Mouse (Mus musculus) MEL (cell line): ENCODE results near the gene Cd8a. TPM values are rescaled to one million over a fixed set of nuclear protein-coding genes. Genes with fewer than 3 reads are reported as not detected.

ENCODE experiments used
- DNase-seq: peaks from one replicate; pipeline ENCODE4 v3.0.0; 2011; ENCODE audit warnings: low read depth, low spot score
- H3K27ac ChIP-seq: 2 replicates; pipeline ENCODE4 v1.5.1; 2012; ENCODE audit warnings: low read depth, mild to moderate bottlenecking, control low read depth, low read length, moderate library complexity; ENCODE audit not compliant: control insufficient read depth
- H3K27me3 ChIP-seq, 2 experiments: fragments of 150-350 bp in 1 of 2; sonication (generic) in 1 of 2; 2 replicates each; pipeline ENCODE4 v1.6.1; 2012; ENCODE audit warnings: low read length in 2 of 2, mild to moderate bottlenecking in 2 of 2, improper control_type of control experiment in 1 of 2, moderate library complexity in 1 of 2; ENCODE audit not compliant: insufficient read depth in 2 of 2, control insufficient read depth in 1 of 2
- H3K36me3 ChIP-seq, 2 experiments: 2 replicates each; pipeline ENCODE4 v1.6.1; 2012 to 2014; ENCODE audit warnings: low read length in 2 of 2, improper control_type of control experiment in 1 of 2, inconsistent platforms in 1 of 2, mild to moderate bottlenecking in 1 of 2; ENCODE audit not compliant: insufficient read depth in 2 of 2, control insufficient read depth in 1 of 2
- H3K4me1 ChIP-seq, 2 experiments: fragments of 150-350 bp in 1 of 2; sonication (generic) in 1 of 2; 2 replicates each; pipeline ENCODE4 v1.6.1; 2012; ENCODE audit warnings: low read length in 2 of 2, improper control_type of control experiment in 1 of 2, mild to moderate bottlenecking in 1 of 2; ENCODE audit not compliant: insufficient read depth in 2 of 2, control insufficient read depth in 1 of 2
- H3K4me3 ChIP-seq, 2 experiments: fragments of 150-350 bp in 1 of 2; sonication (generic) in 1 of 2; 2 replicates each; pipeline ENCODE4 v1.5.1; 2012; ENCODE audit warnings: low read depth in 2 of 2, low read length in 2 of 2, mild to moderate bottlenecking in 2 of 2, moderate library complexity in 2 of 2, control low read depth in 1 of 2, improper control_type of control experiment in 1 of 2; ENCODE audit not compliant: control insufficient read depth in 1 of 2, insufficient read depth in 1 of 2
- H3K79me2 ChIP-seq: 2 replicates; pipeline ENCODE4 v1.6.1; 2012; ENCODE audit warnings: mild to moderate bottlenecking, low read length, moderate library complexity; ENCODE audit not compliant: control insufficient read depth, poor library complexity, insufficient read depth
- H3K9ac ChIP-seq: 2 replicates; pipeline ENCODE4 v1.6.1; 2012; ENCODE audit warnings: low read depth, mild to moderate bottlenecking, control low read depth, low read length, moderate library complexity; ENCODE audit not compliant: control insufficient read depth, poor library complexity, severe bottlenecking
- H3K9me3 ChIP-seq: fragments of 150-350 bp; sonication (generic); replicated peaks from 2 replicates; pipeline ENCODE4 v1.6.1; 2012; ENCODE audit warnings: mild to moderate bottlenecking, low read length, improper control_type of control experiment, moderate library complexity; ENCODE audit not compliant: insufficient read depth
- BHLHE40 ChIP-seq: IDR thresholded peaks from 2 replicates; pipeline ENCODE4 v1.6.1; 2012; ENCODE audit warnings: low read depth, mild to moderate bottlenecking, inconsistent platforms, low read length, improper control_type of control experiment, borderline replicate concordance
- CHD1 ChIP-seq: IDR thresholded peaks from 2 replicates; pipeline ENCODE4 v1.6.1; 2012; ENCODE audit warnings: low read depth, mild to moderate bottlenecking, inconsistent platforms, low read length, improper control_type of control experiment
- ELF1 ChIP-seq: IDR thresholded peaks from 2 replicates; pipeline ENCODE4 v1.6.1; 2014; ENCODE audit warnings: low read depth, mild to moderate bottlenecking, inconsistent platforms, low read length, improper control_type of control experiment, moderate library complexity
- ETS1 ChIP-seq: IDR thresholded peaks from 2 replicates; pipeline ENCODE4 v1.6.1; 2012; ENCODE audit warnings: low read depth, mild to moderate bottlenecking, inconsistent platforms, low read length, improper control_type of control experiment, moderate library complexity
- GATA1 ChIP-seq: IDR thresholded peaks from 2 replicates; pipeline ENCODE4 v1.6.1; 2011; ENCODE audit warnings: low read depth, low read length, improper control_type of control experiment
- JUND ChIP-seq: IDR thresholded peaks from 2 replicates; pipeline ENCODE4 v1.6.1; 2011; ENCODE audit warnings: low read depth, mild to moderate bottlenecking, improper control_type of control experiment, low read length
- MAFK ChIP-seq: IDR thresholded peaks from 2 replicates; pipeline ENCODE4 v1.6.1; 2011; ENCODE audit warnings: low read depth, mild to moderate bottlenecking, low read length, improper control_type of control experiment, borderline replicate concordance
- MAX ChIP-seq: IDR thresholded peaks from 2 replicates; pipeline ENCODE4 v1.6.1; 2011; ENCODE audit warnings: low read length, improper control_type of control experiment
- MYB ChIP-seq: IDR thresholded peaks from 2 replicates; pipeline ENCODE4 v1.6.1; 2011; ENCODE audit warnings: mild to moderate bottlenecking, low read depth, low read length, improper control_type of control experiment
- MYC ChIP-seq: IDR thresholded peaks from 2 replicates; pipeline ENCODE4 v1.6.1; 2011; ENCODE audit warnings: low read depth, mild to moderate bottlenecking, low read length, improper control_type of control experiment, moderate library complexity
- NELFE ChIP-seq: IDR thresholded peaks from 2 replicates; pipeline ENCODE4 v1.6.1; 2011; ENCODE audit warnings: low read depth, low read length, improper control_type of control experiment
- NRF1 ChIP-seq: IDR thresholded peaks from 2 replicates; pipeline ENCODE4 v1.6.1; 2014; ENCODE audit warnings: low read depth, mild to moderate bottlenecking, inconsistent platforms, low read length, improper control_type of control experiment, moderate library complexity; ENCODE audit not compliant: poor library complexity, insufficient read depth, severe bottlenecking
- POLR2AphosphoS5 ChIP-seq: IDR thresholded peaks from 2 replicates; pipeline ENCODE4 v1.6.1; 2012; ENCODE audit warnings: low read depth, borderline replicate concordance, mild to moderate bottlenecking, inconsistent platforms, low read length, moderate library complexity, mixed read lengths
- RAD21 ChIP-seq: IDR thresholded peaks from 2 replicates; pipeline ENCODE4 v1.6.1; 2011; ENCODE audit warnings: mild to moderate bottlenecking, low read depth, low read length, improper control_type of control experiment
- SIN3A ChIP-seq: IDR thresholded peaks from 2 replicates; pipeline ENCODE4 v1.6.1; 2012; ENCODE audit warnings: low read length, improper control_type of control experiment, inconsistent platforms
- SMC3 ChIP-seq: IDR thresholded peaks from 2 replicates; pipeline ENCODE4 v1.6.1; 2011; ENCODE audit warnings: low read depth, low read length, improper control_type of control experiment
- TCF12 ChIP-seq: IDR thresholded peaks from 2 replicates; pipeline ENCODE4 v1.6.1; 2014; ENCODE audit warnings: low read depth, mild to moderate bottlenecking, inconsistent platforms, low read length, improper control_type of control experiment, moderate library complexity
- ZKSCAN1 ChIP-seq: IDR thresholded peaks from 2 replicates; pipeline ENCODE4 v1.6.1; 2012; ENCODE audit warnings: low read depth, mild to moderate bottlenecking, inconsistent platforms, low read length, improper control_type of control experiment, moderate library complexity
- ZMIZ1 ChIP-seq: IDR thresholded peaks from 2 replicates; pipeline ENCODE4 v1.6.1; 2012; ENCODE audit warnings: low read depth, mild to moderate bottlenecking, inconsistent platforms, low read length, improper control_type of control experiment, moderate library complexity
- polyA plus RNA-seq, 2 experiments: library from polyadenylated mRNA; stranded (reverse) in 1 of 2; unstranded in 1 of 2; fragments of >175 nt in 1 of 2; fragments of >200 nt in 1 of 2; gene quantifications; 2 replicates each; pipeline versions ENCODE4 v1.2.1 to v1.2.4; 2012; ENCODE audit warnings: low replicate concordance in 2 of 2, low read depth in 1 of 2; ENCODE audit not compliant: insufficient read length in 2 of 2, insufficient read depth in 1 of 2, missing spikeins in 1 of 2
- total RNA-seq: library from RNA; depleted of rRNA; stranded (reverse); fragments of 300-350 nt; gene quantifications from 2 replicates; pipeline ENCODE4 v1.2.3, GENCODE M21; 2012

Cd8a gene
- total and polyA plus RNA-seq, 3 experiments, result not detected

- Histone ChIP-seq H3K9me3 (no peaks in the 10 kb centered on the region), H3K79me2 (no peaks in the 10 kb centered on the region), H3K4me1 (no peaks in the 10 kb centered on the region), H3K9ac (no peak overlapping the region), H3K27me3 (no peaks in the 10 kb centered on the region; a peak in 1 of 4 replicates), H3K36me3 (no peaks in the 10 kb centered on the region), H3K4me3 (no peak overlapping the region), H3K27ac (no peak overlapping the region)
- no peak for TF ChIP-seq ZKSCAN1
- no peak for TF ChIP-seq CHD1
- TF ChIP-seq ZMIZ1, result no peak
- no peak for TF ChIP-seq RAD21
- TF ChIP-seq MYC, result no peak
- TF ChIP-seq NRF1, result no peak
- TF ChIP-seq SIN3A, result no peak
- TF ChIP-seq MAX, result no peak
- DNase-seq, result no peak
Measured at GRCm38 (mm10) chr6:71360751-71361150, 12.5 kb upstream of the Cd8a start.

GRCm38 (mm10) chr6:71361156-71361670, 12.0 kb upstream of the Cd8a start:
- Histone ChIP-seq H3K79me2 (no peaks in the 10 kb centered on the region), H3K27ac (no peak overlapping the region), H3K9me3 (no peaks in the 10 kb centered on the region), H3K4me3 (no peak overlapping the region), H3K9ac (no peak overlapping the region), H3K27me3 (peaks cover 0 to 2% of the 10 kb centered on the region in 2 experiments; a peak in 1 of 4 replicates), H3K36me3 (no peaks in the 10 kb centered on the region), H3K4me1 (no peaks in the 10 kb centered on the region)
- DNase-seq, result no peak
- TF ChIP-seq MAX (no peak), ZMIZ1 (no peak), BHLHE40 (no peak), RAD21 (no peak), GATA1 (no peak), MAFK (no peak), POLR2AphosphoS5 (no peak), MYB (no peak), ZKSCAN1 (no peak), NELFE (no peak), CHD1 (no peak), TCF12 (no peak), ELF1 (no peak), JUND (no peak), ETS1 (no peak), SMC3 (no peak), NRF1 (no peak)
- TF ChIP-seq, all 39 proteins: peak for 0
